Mouse (Mus musculus) intestine, embryonic 15.5 days (tissue): ENCODE measurements around the gene Grin3b. TPM values are rescaled to one million over a fixed set of nuclear protein-coding genes. Genes with fewer than 3 reads are reported as not detected.

Source experiments
- ATAC-seq: fragments of 200-750 bp; cut with Nextera tagmentation; 2 replicates; pipeline ENCODE4 v1.8.0; 2017; ENCODE audit warnings: moderate TSS enrichment, moderate library complexity
- H3K27ac ChIP-seq: fragments of 300-500 bp; sonication (generic); 2 replicates; pipeline ENCODE4 v1.5.1; 2015; ENCODE audit warnings: mild to moderate bottlenecking, inconsistent platforms
- H3K27me3 ChIP-seq: fragments of 300-500 bp; sonication (generic); replicated peaks from 2 replicates; pipeline ENCODE4 v1.6.1; 2015; ENCODE audit warnings: inconsistent platforms
- H3K36me3 ChIP-seq: fragments of 300-500 bp; sonication (generic); 2 replicates; pipeline ENCODE4 v1.6.1; 2015; ENCODE audit warnings: inconsistent platforms
- H3K4me1 ChIP-seq: fragments of 300-500 bp; sonication (generic); replicated peaks from 2 replicates; pipeline ENCODE4 v1.6.1; 2015; ENCODE audit warnings: inconsistent platforms
- H3K4me2 ChIP-seq: fragments of 300-500 bp; sonication (generic); replicated peaks from 2 replicates; pipeline ENCODE4 v1.6.1; 2015; ENCODE audit warnings: mild to moderate bottlenecking, inconsistent platforms
- H3K4me3 ChIP-seq: fragments of 300-500 bp; sonication (generic); replicated peaks from 2 replicates; pipeline ENCODE4 v1.5.1; 2015; ENCODE audit warnings: inconsistent platforms
- H3K9ac ChIP-seq: fragments of 300-500 bp; sonication (generic); 2 replicates; pipeline ENCODE4 v1.6.1; 2015; ENCODE audit warnings: inconsistent platforms
- H3K9me3 ChIP-seq: fragments of 300-500 bp; sonication (generic); 2 replicates; pipeline ENCODE4 v1.6.1; 2016; ENCODE audit warnings: inconsistent platforms
- WGBS: fragments of 180-500 bp; shearing (Covaris S2); methylation state at CpG from one replicate; pipeline ENCODE4 v1.1.7; 2015; 5-methylcytosine and 5-hydroxymethylcytosine counted together
- polyA plus RNA-seq: library from polyadenylated mRNA; unstranded; fragments of >200 nt; fragmentation: Nextera tagmentation; extraction: Ambion mirVana; gene quantifications from 2 replicates; pipeline ENCODE4 v1.2.1, GENCODE M21; 2015

Gene Grin3b
- polyA plus RNA-seq, 1 experiment from 2014 or later: 0.11 TPM

- whole genome bisulfite sequencing: 90% methylated on average over 21 of the region's 21 CpGs
- Histone ChIP-seq H3K9me3 (no peaks in the 10 kb centered on the region), H3K4me1 (peaks cover 9% of the 10 kb centered on the region), H3K27ac (no peak overlapping the region), H3K27me3 (peaks cover 31% of the 10 kb centered on the region), H3K36me3 (peaks cover 40% of the 10 kb centered on the region), H3K9ac (no peak overlapping the region), H3K4me2 (no peak overlapping the region), H3K4me3 (no peak overlapping the region)
- ATAC-seq: no peak
Measured at GRCm38 (mm10) chr10:79974087-79974486, 3.6 kb downstream of the Grin3b start.

DNA sequence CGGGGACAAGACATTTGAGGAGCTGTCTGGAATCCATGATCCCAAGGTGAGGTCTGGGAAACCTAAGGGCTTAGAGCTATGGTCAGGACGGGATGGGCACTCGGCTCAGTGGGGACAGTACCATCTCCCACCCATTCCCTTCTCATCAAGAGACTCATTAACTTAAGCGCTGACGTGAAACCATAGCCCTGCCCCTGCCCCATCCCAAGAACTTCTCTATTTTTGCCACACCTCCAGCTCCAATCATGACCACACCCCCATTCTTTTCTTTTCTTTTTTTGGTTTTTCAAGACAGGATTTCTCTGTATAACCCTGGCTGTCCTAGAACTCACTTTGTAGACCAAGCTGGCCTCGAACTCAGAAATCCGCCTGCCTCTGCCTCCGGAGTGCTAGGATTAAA, 4.2 kb downstream of the Grin3b start:
- WGBS: 89% methylated on average over 8 of the region's 8 CpGs
- Histone ChIP-seq H3K4me2 (no peak overlapping the region), H3K27me3 (peaks cover 27% of the 10 kb centered on the region), H3K27ac (no peak overlapping the region), H3K9me3 (no peaks in the 10 kb centered on the region), H3K36me3 (peaks cover 46% of the 10 kb centered on the region), H3K4me3 (no peak overlapping the region), H3K4me1 (peaks cover 9% of the 10 kb centered on the region), H3K9ac (no peak overlapping the region)
- no peak for ATAC-seq

DNA sequence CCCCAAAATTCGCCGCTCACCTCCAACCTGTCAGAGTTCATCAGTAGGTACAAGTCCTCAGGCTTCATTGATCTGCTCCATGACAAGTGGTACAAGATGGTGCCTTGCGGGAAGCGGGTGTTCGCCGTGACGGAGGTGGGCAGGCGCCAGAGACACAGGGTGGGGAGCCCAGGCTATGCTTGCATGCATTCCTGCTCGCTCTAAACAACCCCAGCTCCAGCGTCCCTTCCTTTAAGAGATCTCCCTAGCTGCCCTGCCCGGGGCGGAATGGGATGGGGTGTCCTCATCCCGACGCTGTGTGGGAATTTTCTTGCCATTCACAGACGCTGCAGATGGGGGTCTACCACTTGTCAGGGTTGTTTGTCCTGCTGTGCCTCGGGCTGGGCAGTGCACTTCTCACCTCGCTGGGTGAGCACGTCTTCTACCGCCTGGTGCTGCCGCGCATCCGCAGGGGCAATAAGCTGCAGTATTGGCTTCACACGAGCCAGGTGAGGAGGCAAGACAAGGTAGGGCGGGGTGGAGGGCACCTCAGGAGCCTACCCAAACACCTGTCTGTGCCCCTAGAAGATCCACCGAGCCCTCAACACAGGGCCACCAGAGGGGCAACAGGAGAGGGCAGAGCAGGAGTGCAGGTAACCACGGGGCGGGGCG, 5.7 kb downstream of the Grin3b start:
- H3K9me3 ChIP-seq: no peaks in the 10 kb centered on the region
- H3K27ac ChIP-seq: no peak overlapping the region
- WGBS: 85% methylated on average over 28 of the region's 28 CpGs
- no peak overlapping the region for H3K4me3 ChIP-seq
- peaks cover under 1% of the 10 kb centered on the region for H3K4me1 ChIP-seq
- peaks cover 15% of the 10 kb centered on the region for H3K27me3 ChIP-seq
- peaks cover 46% of the 10 kb centered on the region for H3K36me3 ChIP-seq
- H3K9ac ChIP-seq: no peak overlapping the region
- no peak overlapping the region for H3K4me2 ChIP-seq
- no peak for ATAC-seq

GRCm38 (mm10) chr10:79976722-79977107, 6.2 kb downstream of the Grin3b start:
- H3K9me3 ChIP-seq: no peaks in the 10 kb centered on the region
- no peak overlapping the region for H3K4me3 ChIP-seq
- H3K27ac ChIP-seq: no peak overlapping the region
- 77% methylated on average over 36 of the region's 36 CpGs for WGBS
- peaks cover 10% of the 10 kb centered on the region for H3K27me3 ChIP-seq
- H3K4me1 ChIP-seq: 0 out of 2 replicates have a peak, but pooled peaks cover 3% of the 10 kb centered on the region
- H3K4me2 ChIP-seq: no peak overlapping the region
- peak; percentile 3; the same call in 1 of the 2 replicates for ATAC-seq
- peaks cover 46% of the 10 kb centered on the region for H3K36me3 ChIP-seq
- H3K9ac ChIP-seq: no peak overlapping the region

GRCm38 (mm10) chr10:79977324-79977723, 6.8 kb downstream of the Grin3b start:
- Histone ChIP-seq H3K36me3 (peaks cover 46% of the 10 kb centered on the region), H3K4me3 (no peak overlapping the region), H3K4me1 (peaks cover 7% of the 10 kb centered on the region), H3K4me2 (no peak overlapping the region), H3K9ac (no peak overlapping the region), H3K9me3 (no peaks in the 10 kb centered on the region), H3K27me3 (0 out of 2 replicates have a peak, but pooled peaks cover 5% of the 10 kb centered on the region), H3K27ac (no peak overlapping the region)
- 81% methylated on average over 28 of the region's 28 CpGs for WGBS
- ATAC-seq: no peak

- Histone ChIP-seq H3K9me3 (no peaks in the 10 kb centered on the region), H3K4me2 (no peak overlapping the region), H3K27me3 (no peaks in the 10 kb centered on the region), H3K4me1 (peaks cover 14% of the 10 kb centered on the region), H3K4me3 (no peak overlapping the region), H3K27ac (no peak overlapping the region), H3K36me3 (peaks cover 46% of the 10 kb centered on the region), H3K9ac (no peak overlapping the region)
- no peak for ATAC-seq
- WGBS: 97% methylated on average over 21 of the region's 21 CpGs
Measured at GRCm38 (mm10) chr10:79978061-79978460, 7.5 kb downstream of the Grin3b start.

- no peak overlapping the region for H3K27ac ChIP-seq
- peaks cover 46% of the 10 kb centered on the region for H3K36me3 ChIP-seq
- H3K9me3 ChIP-seq: no peaks in the 10 kb centered on the region
- peak overlapping the region; percentile 0; the same call in 1 of the 2 replicates for H3K9ac ChIP-seq
- peaks cover 19% of the 10 kb centered on the region for H3K4me1 ChIP-seq
- no peak overlapping the region for H3K4me2 ChIP-seq
- no peaks in the 10 kb centered on the region for H3K27me3 ChIP-seq
- 89% methylated on average over 22 of the region's 22 CpGs for WGBS
- no peak for ATAC-seq
- H3K4me3 ChIP-seq: no peak overlapping the region
Measured at GRCm38 (mm10) chr10:79979401-79980155, 9.1 kb downstream of the Grin3b start.

GRCm38 (mm10) chr10:79983205-79983604, 12.7 kb downstream of the Grin3b start:
- Histone ChIP-seq H3K27me3 (no peaks in the 10 kb centered on the region), H3K9me3 (no peaks in the 10 kb centered on the region), H3K27ac (peak overlapping the region; percentile 96), H3K4me3 (peak overlapping the region; percentile 82), H3K36me3 (peaks cover 14% of the 10 kb centered on the region), H3K9ac (peak overlapping the region; percentile 92), H3K4me1 (peaks cover 40% of the 10 kb centered on the region), H3K4me2 (peak overlapping the region; percentile 89)
- 70% methylated on average over 5 of the region's 5 CpGs for WGBS
- no peak for ATAC-seq

- Histone ChIP-seq H3K4me1 (peaks cover 42% of the 10 kb centered on the region), H3K9ac (peak overlapping the region; percentile 92), H3K27ac (peak overlapping the region; percentile 96), H3K4me3 (peak overlapping the region; percentile 82), H3K36me3 (peaks cover 9% of the 10 kb centered on the region), H3K9me3 (no peaks in the 10 kb centered on the region), H3K4me2 (peak overlapping the region; percentile 89), H3K27me3 (no peaks in the 10 kb centered on the region)
- ATAC-seq: no peak
- under 1% methylated on average over 21 of the region's 21 CpGs for WGBS
Measured at GRCm38 (mm10) chr10:79983670-79984069, 13.2 kb downstream of the Grin3b start.

GRCm38 (mm10) chr10:79984195-79984816, 13.8 kb downstream of the Grin3b start, which contains the start of gene Tmem259:
Gene Tmem259, minus strand, starts transcription at chr10:79984330.
- peak; percentile 82 for ATAC-seq
- H3K9me3 ChIP-seq: no peaks in the 10 kb centered on the region
- peak within 1 kb of the TSS; percentile 89 for H3K4me2 ChIP-seq
- H3K9ac ChIP-seq: peak within 1 kb of the TSS; percentile 92
- peak within 1 kb of the TSS; percentile 82 for H3K4me3 ChIP-seq
- H3K4me1 ChIP-seq: peaks cover 48% of the 10 kb centered on the region
- H3K27me3 ChIP-seq: no peaks in the 10 kb centered on the region
- H3K27ac ChIP-seq: peak within 1 kb of the TSS; percentile 96
- under 1% methylated on average over 48 of the region's 49 CpGs for WGBS
- H3K36me3 ChIP-seq: peaks cover 3% of the 10 kb centered on the region

DNA sequence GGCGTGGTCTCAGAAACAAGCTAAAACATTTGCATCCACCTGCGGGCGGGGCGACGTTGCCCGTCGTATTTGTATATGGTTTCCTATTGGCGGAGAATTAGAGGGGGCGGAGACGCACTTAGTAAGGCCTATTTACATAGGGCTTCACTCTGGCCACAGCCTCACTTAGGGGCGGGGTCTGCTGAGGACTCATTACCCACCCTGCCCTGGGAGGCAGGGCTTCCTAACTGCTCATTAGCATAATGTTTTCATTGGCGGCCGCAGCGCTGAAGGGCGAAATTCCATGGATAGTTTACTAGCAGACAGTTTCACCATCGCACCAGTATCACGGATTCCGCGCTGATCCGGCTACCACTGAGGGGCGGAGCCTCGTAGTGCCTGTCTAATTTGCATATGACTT, 14.4 kb downstream of the Grin3b start:
- under 1% methylated on average over 22 of the region's 22 CpGs for WGBS
- Histone ChIP-seq H3K9ac (peak overlapping the region; percentile 92), H3K9me3 (no peaks in the 10 kb centered on the region), H3K27me3 (no peaks in the 10 kb centered on the region), H3K36me3 (no peaks in the 10 kb centered on the region; the same call in 1 of the 2 replicates), H3K27ac (peak overlapping the region; percentile 96), H3K4me1 (peaks cover 52% of the 10 kb centered on the region), H3K4me3 (peak overlapping the region; percentile 82), H3K4me2 (peak overlapping the region; percentile 89)
- peak; percentile 92 for ATAC-seq
